Mouse (Mus musculus) C2C12 (cell line): ENCODE data around the gene Ecm1. TPM values are rescaled to one million over a fixed set of nuclear protein-coding genes. Genes with fewer than 3 reads are reported as not detected.

ENCODE experiments used
- H3K27me3 ChIP-seq: one replicate; pipeline ENCODE4 v1.6.1; 2011; ENCODE audit not compliant: control insufficient read depth, insufficient read depth, insufficient read length
- H3K36me3 ChIP-seq: one replicate; pipeline ENCODE4 v1.6.1; 2011; ENCODE audit not compliant: control insufficient read depth, insufficient read depth
- H3K4me3 ChIP-seq: one replicate; pipeline ENCODE4 v1.5.1; 2011; ENCODE audit warnings: mild to moderate bottlenecking, control low read depth; ENCODE audit not compliant: poor library complexity, insufficient read depth, severe bottlenecking
- H3K79me2 ChIP-seq: one replicate; pipeline ENCODE4 v1.6.1; 2011; ENCODE audit not compliant: control insufficient read depth, insufficient read depth
- H3K79me3 ChIP-seq: one replicate; pipeline ENCODE4 v1.6.1; 2011; ENCODE audit warnings: low read depth, control low read depth
- H3ac ChIP-seq: one replicate; pipeline ENCODE3; 2011; ENCODE audit warnings: low read depth; ENCODE audit not compliant: control insufficient read depth, insufficient read length
- CEBPB ChIP-seq: IDR thresholded peaks from one replicate; pipeline ENCODE4 v1.6.1; 2011; ENCODE audit warnings: low read depth, mild to moderate bottlenecking, control low read depth, moderate library complexity
- CTCF ChIP-seq: IDR thresholded peaks from one replicate; pipeline ENCODE4 v1.5.1; 2011; ENCODE audit not compliant: control insufficient read depth, insufficient read depth, insufficient read length
- FOSL1 ChIP-seq: IDR thresholded peaks from one replicate; pipeline ENCODE4 v1.8.0; 2011; ENCODE audit warnings: mild to moderate bottlenecking, low read length; ENCODE audit not compliant: poor library complexity, insufficient read depth, severe bottlenecking
- MAX ChIP-seq: IDR thresholded peaks from one replicate; pipeline ENCODE4 v1.6.1; 2011; ENCODE audit warnings: mild to moderate bottlenecking, control low read depth
- MYOD1 ChIP-seq: IDR thresholded peaks from one replicate; pipeline ENCODE4 v1.6.1; 2011; ENCODE audit warnings: low read depth; ENCODE audit not compliant: control insufficient read depth, insufficient read length
- MYOG ChIP-seq: IDR thresholded peaks from one replicate; pipeline ENCODE4 v1.6.1; 2011; ENCODE audit not compliant: control insufficient read depth, insufficient read length; ENCODE audit errors: extremely low read depth
- USF1 ChIP-seq: IDR thresholded peaks from one replicate; pipeline ENCODE4 v1.6.1; 2011; ENCODE audit warnings: low read depth, mild to moderate bottlenecking, control low read depth, moderate library complexity
- polyA plus RNA-seq: library from polyadenylated mRNA; unstranded; fragments of >200 nt; fragmentation: generic; extraction: Trizol; gene quantifications from one replicate; pipeline ENCODE4 v1.2.1, GENCODE M21; 2012; ENCODE audit warnings: missing spikeins

Gene Ecm1
- polyA plus RNA-seq, 1 experiment = 189 TPM

GRCm38 (mm10) chr3:95701085-95701484, 38.3 kb downstream of the Ecm1 start:
- no peaks in the 10 kb centered on the region for H3K79me2 ChIP-seq
- TF ChIP-seq MYOG (no peak), FOSL1 (no peak), CTCF (no peak), MYOD1 (no peak), MAX (no peak), CEBPB (no peak), USF1 (no peak)
- no peaks in the 10 kb centered on the region for H3K79me3 ChIP-seq
- no peak overlapping the region for H3K4me3 ChIP-seq
- H3K36me3 ChIP-seq = no peaks in the 10 kb centered on the region
- no peaks in the 10 kb centered on the region for H3K27me3 ChIP-seq
- no peak overlapping the region for H3ac ChIP-seq

- TF ChIP-seq MYOD1 (peak; percentile 51), MYOG (no peak), FOSL1 (no peak), USF1 (no peak)
- no peaks in the 10 kb centered on the region for H3K79me2 ChIP-seq
- no peaks in the 10 kb centered on the region for H3K36me3 ChIP-seq
- no peaks in the 10 kb centered on the region for H3K79me3 ChIP-seq
- peak overlapping the region; percentile 8 for H3ac ChIP-seq
- no peak overlapping the region for H3K4me3 ChIP-seq
- H3K27me3 ChIP-seq = no peaks in the 10 kb centered on the region
These were observed 39.1 kb downstream of the Ecm1 start for GRCm38 (mm10) chr3:95700233-95700681.

GRCm38 (mm10) chr3:95698286-95698685, 41.1 kb downstream of the Ecm1 start:
- no peaks in the 10 kb centered on the region for H3K79me2 ChIP-seq
- no peak overlapping the region for H3ac ChIP-seq
- H3K36me3 ChIP-seq = no peaks in the 10 kb centered on the region
- H3K4me3 ChIP-seq = no peak overlapping the region
- TF ChIP-seq MYOD1 = peak; percentile 79
- TF ChIP-seq CTCF = no peak
- no peaks in the 10 kb centered on the region for H3K27me3 ChIP-seq
- H3K79me3 ChIP-seq = no peaks in the 10 kb centered on the region

GRCm38 (mm10) chr3:95696360-95696759, 43.0 kb downstream of the Ecm1 start:
- TF ChIP-seq MYOD1 = peak; percentile 35
- no peak for TF ChIP-seq MYOG
- TF ChIP-seq USF1 = no peak
- peak; percentile 47 for TF ChIP-seq CEBPB
- peak; percentile 80 for TF ChIP-seq MAX
- no peak for TF ChIP-seq CTCF
- peak; percentile 10 for TF ChIP-seq FOSL1
- H3K79me2 ChIP-seq = no peaks in the 10 kb centered on the region
- no peaks in the 10 kb centered on the region for H3K36me3 ChIP-seq

GRCm38 (mm10) chr3:95695796-95696195, 43.6 kb downstream of the Ecm1 start:
- H3ac ChIP-seq = no peak overlapping the region
- TF ChIP-seq FOSL1 (no peak), CEBPB (no peak), MAX (no peak), USF1 (no peak), MYOD1 (no peak), MYOG (no peak)

More at GRCm38 (mm10) chr3:95696360-95696759, 43.0 kb downstream of the Ecm1 start:
- no peak overlapping the region for H3ac ChIP-seq
- H3K27me3 ChIP-seq = no peaks in the 10 kb centered on the region
- no peak overlapping the region for H3K4me3 ChIP-seq
- H3K79me3 ChIP-seq = no peaks in the 10 kb centered on the region

GRCm38 (mm10) chr3:95694808-95695703, 44.3 kb downstream of the Ecm1 start:
- H3K36me3 ChIP-seq = no peaks in the 10 kb centered on the region
- no peak overlapping the region for H3ac ChIP-seq
- H3K79me2 ChIP-seq = no peaks in the 10 kb centered on the region
- H3K4me3 ChIP-seq = no peak overlapping the region
- no peaks in the 10 kb centered on the region for H3K79me3 ChIP-seq
- TF ChIP-seq MYOD1 (no peak), FOSL1 (no peak), CTCF (no peak), USF1 (no peak), MAX (no peak), CEBPB (no peak), MYOG (no peak)
- H3K27me3 ChIP-seq = no peaks in the 10 kb centered on the region

More at GRCm38 (mm10) chr3:95695796-95696195, 43.6 kb downstream of the Ecm1 start:
- no peak overlapping the region for H3K4me3 ChIP-seq
- no peaks in the 10 kb centered on the region for H3K27me3 ChIP-seq
- H3K36me3 ChIP-seq = no peaks in the 10 kb centered on the region
- no peaks in the 10 kb centered on the region for H3K79me2 ChIP-seq
- H3K79me3 ChIP-seq = no peaks in the 10 kb centered on the region
